Mouse (Mus musculus) liver, embryonic 16.5 days (tissue): Measurements from ENCODE around the gene Grm7. TPM values are rescaled to one million over a fixed set of nuclear protein-coding genes. Genes with fewer than 3 reads are reported as not detected.

Experiments
- ATAC-seq: fragments of 200-750 bp; cut with Nextera tagmentation; 2 replicates; pipeline ENCODE4 v1.8.0; 2017; ENCODE audit warnings: low read depth, mild to moderate bottlenecking, moderate number of reproducible peaks, moderate library complexity
- H3K27ac ChIP-seq: fragments of 300-500 bp; sonication (generic); 2 replicates; pipeline ENCODE4 v1.5.1; 2014; ENCODE audit warnings: mild to moderate bottlenecking, low read length
- H3K27me3 ChIP-seq: fragments of 300-500 bp; sonication (generic); 2 replicates; pipeline ENCODE4 v1.6.1; 2014; ENCODE audit warnings: low read depth, low read length, mixed read lengths; ENCODE audit not compliant: control insufficient read depth, insufficient read depth
- H3K36me3 ChIP-seq: fragments of 300-500 bp; sonication (generic); 2 replicates; pipeline ENCODE4 v1.6.1; 2014; ENCODE audit warnings: mild to moderate bottlenecking; ENCODE audit not compliant: control insufficient read depth, insufficient read depth
- H3K4me1 ChIP-seq: fragments of 300-500 bp; sonication (generic); 2 replicates; pipeline ENCODE4 v1.6.1; 2014; ENCODE audit warnings: low read depth, low read length, mixed read lengths; ENCODE audit not compliant: control insufficient read depth
- H3K4me2 ChIP-seq: fragments of 300-500 bp; sonication (generic); 2 replicates; pipeline ENCODE4 v1.6.1; 2014; ENCODE audit warnings: low read depth, low read length, mixed read lengths
- H3K4me3 ChIP-seq: fragments of 300-500 bp; sonication (generic); 2 replicates; pipeline ENCODE4 v1.5.1; 2014; ENCODE audit warnings: low read depth, mild to moderate bottlenecking, low read length
- H3K9ac ChIP-seq: fragments of 300-500 bp; sonication (generic); 2 replicates; pipeline ENCODE4 v1.6.1; 2014; ENCODE audit warnings: low read depth, low read length
- H3K9me3 ChIP-seq: fragments of 300-500 bp; sonication (generic); replicated peaks from 2 replicates; pipeline ENCODE4 v1.6.1; 2016; ENCODE audit warnings: low read length; ENCODE audit not compliant: control insufficient read depth
- WGBS: fragments of 180-500 bp; shearing (Covaris S2); extraction: QIAGEN DNeasy Blood & Tissue Kit; methylation state at CpG from one replicate; pipeline ENCODE4 v1.1.7; 2014; ENCODE audit not compliant: insufficient replicate concordance; 5-methylcytosine and 5-hydroxymethylcytosine counted together
- polyA plus RNA-seq: library from polyadenylated mRNA; unstranded; fragments of >200 nt; fragmentation: Nextera tagmentation; extraction: Ambion mirVana; gene quantifications from 2 replicates; pipeline ENCODE4 v1.2.1, GENCODE M21; 2015

Grm7 gene
- polyA plus RNA-seq, 1 experiment from 2014 or later: 0.09 TPM

- Histone ChIP-seq H3K36me3 (no peaks in the 10 kb centered on the region), H3K27me3 (no peaks in the 10 kb centered on the region), H3K9me3 (no peaks in the 10 kb centered on the region), H3K27ac (no peak overlapping the region), H3K4me1 (no peaks in the 10 kb centered on the region), H3K4me3 (no peak overlapping the region), H3K9ac (no peak overlapping the region), H3K4me2 (no peak overlapping the region)
- ATAC-seq: no peak
These were observed 802.5 kb downstream of the Grm7 start for GRCm38 (mm10) chr6:111447851-111448250.

GRCm38 (mm10) chr6:111449054-111449783 lies 803.8 kb downstream of the Grm7 start:
- Histone ChIP-seq H3K27me3 (no peaks in the 10 kb centered on the region), H3K4me3 (no peak overlapping the region), H3K9ac (no peak overlapping the region), H3K27ac (no peak overlapping the region), H3K36me3 (no peaks in the 10 kb centered on the region), H3K9me3 (no peaks in the 10 kb centered on the region), H3K4me2 (no peak overlapping the region), H3K4me1 (no peaks in the 10 kb centered on the region)
- 27% methylated on average over 3 of the region's 3 CpGs for WGBS
- no peak for ATAC-seq

- Histone ChIP-seq H3K36me3 (no peaks in the 10 kb centered on the region), H3K4me1 (no peaks in the 10 kb centered on the region), H3K4me3 (no peak overlapping the region), H3K9me3 (no peaks in the 10 kb centered on the region), H3K4me2 (no peak overlapping the region), H3K9ac (no peak overlapping the region), H3K27ac (no peak overlapping the region), H3K27me3 (no peaks in the 10 kb centered on the region)
- no peak for ATAC-seq
- 33% methylated on average over 1 of the region's 1 CpGs for WGBS
These were observed 836.5 kb downstream of the Grm7 start for GRCm38 (mm10) chr6:111481866-111482265.

GRCm38 (mm10) chr6:111486081-111486480 lies 840.7 kb downstream of the Grm7 start:
- Histone ChIP-seq H3K9me3 (no peaks in the 10 kb centered on the region), H3K4me2 (no peak overlapping the region)

GRCm38 (mm10) chr6:111487556-111487955 lies 842.2 kb downstream of the Grm7 start:
- Histone ChIP-seq H3K4me2 (no peak overlapping the region), H3K27ac (no peak overlapping the region), H3K36me3 (no peaks in the 10 kb centered on the region), H3K4me1 (no peaks in the 10 kb centered on the region), H3K9me3 (no peaks in the 10 kb centered on the region), H3K4me3 (no peak overlapping the region), H3K27me3 (no peaks in the 10 kb centered on the region), H3K9ac (no peak overlapping the region)
- whole genome bisulfite sequencing: 68% methylated on average over 4 of the region's 4 CpGs
- ATAC-seq: no peak

More at GRCm38 (mm10) chr6:111486081-111486480, 840.7 kb downstream of the Grm7 start:
- H3K27me3 ChIP-seq: no peaks in the 10 kb centered on the region
- H3K4me1 ChIP-seq: no peaks in the 10 kb centered on the region
- ATAC-seq: no peak
- H3K4me3 ChIP-seq: no peak overlapping the region
- no peak overlapping the region for H3K9ac ChIP-seq
- no peaks in the 10 kb centered on the region for H3K36me3 ChIP-seq
- no peak overlapping the region for H3K27ac ChIP-seq

GRCm38 (mm10) chr6:111492166-111492565 lies 846.8 kb downstream of the Grm7 start:
- no peaks in the 10 kb centered on the region for H3K36me3 ChIP-seq
- H3K9me3 ChIP-seq: no peaks in the 10 kb centered on the region
- no peak overlapping the region for H3K4me2 ChIP-seq
- no peak overlapping the region for H3K4me3 ChIP-seq
- H3K4me1 ChIP-seq: no peaks in the 10 kb centered on the region
- no peak for ATAC-seq
- H3K9ac ChIP-seq: no peak overlapping the region
- no peak overlapping the region for H3K27ac ChIP-seq
- H3K27me3 ChIP-seq: no peaks in the 10 kb centered on the region

- no peak overlapping the region for H3K4me3 ChIP-seq
- no peaks in the 10 kb centered on the region for H3K36me3 ChIP-seq
- 58% methylated on average over 5 of the region's 5 CpGs for WGBS
- H3K27ac ChIP-seq: no peak overlapping the region
- H3K9me3 ChIP-seq: no peaks in the 10 kb centered on the region
- no peaks in the 10 kb centered on the region for H3K4me1 ChIP-seq
- H3K9ac ChIP-seq: no peak overlapping the region
- no peaks in the 10 kb centered on the region for H3K27me3 ChIP-seq
- ATAC-seq: no peak
- H3K4me2 ChIP-seq: no peak overlapping the region
These were observed 854.2 kb downstream of the Grm7 start for GRCm38 (mm10) chr6:111499542-111499941.

- Histone ChIP-seq H3K4me2 (no peak overlapping the region), H3K27ac (no peak overlapping the region), H3K27me3 (no peaks in the 10 kb centered on the region), H3K4me3 (no peak overlapping the region), H3K9me3 (no peaks in the 10 kb centered on the region), H3K9ac (no peak overlapping the region), H3K4me1 (no peaks in the 10 kb centered on the region), H3K36me3 (no peaks in the 10 kb centered on the region)
- 65% methylated on average over 1 of the region's 1 CpGs for WGBS
- no peak for ATAC-seq
These were observed 865.5 kb downstream of the Grm7 start for GRCm38 (mm10) chr6:111510768-111511459.

- 48% methylated on average over 2 of the region's 2 CpGs for WGBS
- no peaks in the 10 kb centered on the region for H3K27me3 ChIP-seq
- H3K36me3 ChIP-seq: no peaks in the 10 kb centered on the region
- H3K9ac ChIP-seq: no peak overlapping the region
- H3K4me2 ChIP-seq: no peak overlapping the region
- no peak overlapping the region for H3K4me3 ChIP-seq
- no peaks in the 10 kb centered on the region for H3K4me1 ChIP-seq
- ATAC-seq: no peak
- H3K27ac ChIP-seq: no peak overlapping the region
- no peaks in the 10 kb centered on the region for H3K9me3 ChIP-seq
These were observed 867.0 kb downstream of the Grm7 start for GRCm38 (mm10) chr6:111512359-111512758.
